Comparison of ENCODE assay signal across 8 mouse cellular contexts in the genomic region with DNA sequence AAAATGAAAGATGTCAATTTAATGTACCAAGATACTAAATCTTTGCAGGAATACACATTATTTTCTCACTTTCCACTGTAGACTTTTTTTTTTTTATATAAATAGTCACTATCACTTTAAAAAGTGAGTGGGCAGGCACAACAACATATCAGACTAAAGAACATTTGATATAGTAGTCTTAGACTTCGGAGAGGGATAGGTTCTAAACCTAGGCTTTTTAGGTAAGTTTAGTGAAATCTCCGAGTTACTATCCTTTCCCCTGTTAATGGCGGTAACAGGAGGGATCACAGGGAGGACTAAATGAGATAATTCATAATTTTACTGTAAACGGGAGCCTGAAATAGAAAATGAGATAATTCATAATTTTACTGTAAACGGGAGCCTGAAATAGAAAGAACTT. TPM values are rescaled to one million over a fixed set of nuclear protein-coding genes. Genes with fewer than 3 reads are reported as not detected.
A peak's percentile ranks its signal among the peaks of the same experiment; 100 is the strongest.
DNase-seq lines count a peak whose midpoint lies in the region; ATAC-seq and TF ChIP-seq lines count a peak whose summit lies in the region.

No protein-coding gene starts in this region.

- H3K4me3 ChIP-seq in erythroblast, embryonic 14.5 days (replicated peaks): peak overlapping the region; percentile 90
- H3K4me3 ChIP-seq in lung, postnatal 0 days (ENCODE audit: low read depth, low read length): peak overlapping the region; percentile 82
- H3K4me3 ChIP-seq in limb, embryonic 15.5 days: peak overlapping the region; percentile 85; the same call in 1 of the 2 replicates
- no peak overlapping the region; the same call in 1 of the 2 replicates for H3K4me3 ChIP-seq in stomach, embryonic 15.5 days (replicated peaks)

- TF ChIP-seq EP300 in lung, postnatal 0 days (IDR thresholded peaks at IDR 0.05): no peak

- no peak for DNase-seq in lung, postnatal 0 days (ENCODE audit: low spot score)
- no peak for DNase-seq in lung, postnatal 25 days (ENCODE audit: low spot score)

- TF ChIP-seq CTCF in lung, postnatal 0 days (IDR thresholded peaks at IDR 0.05): no peak

- no peaks in the 10 kb centered on the region for H3K27me3 ChIP-seq in erythroblast, embryonic 14.5 days (ENCODE audit: control insufficient read depth)
- H3K27me3 ChIP-seq in lung, postnatal 0 days (replicated peaks; ENCODE audit: insufficient read depth, low read length): no peaks in the 10 kb centered on the region
- no peaks in the 10 kb centered on the region for H3K27me3 ChIP-seq in limb, embryonic 15.5 days
- no peaks in the 10 kb centered on the region for H3K27me3 ChIP-seq in stomach, embryonic 15.5 days (replicated peaks)

- no peaks in the 10 kb centered on the region for H3K9me3 ChIP-seq in erythroblast, embryonic 14.5 days (ENCODE audit: control insufficient read depth, low read length)
- no peaks in the 10 kb centered on the region for H3K9me3 ChIP-seq in lung, postnatal 0 days (ENCODE audit: low read length)
- no peaks in the 10 kb centered on the region for H3K9me3 ChIP-seq in limb, embryonic 15.5 days
- no peaks in the 10 kb centered on the region for H3K9me3 ChIP-seq in stomach, embryonic 15.5 days

- no peak for ATAC-seq in erythroblast, adult 5-6 weeks (replicated peaks; ENCODE audit: low FRiP score, poor library complexity, severe bottlenecking)
- ATAC-seq in lung, postnatal 0 days: no peak
- ATAC-seq in limb, embryonic 15.5 days (ENCODE audit: insufficient number of reproducible peaks, low FRiP score, low TSS enrichment, low read depth): no peak
- ATAC-seq in stomach, embryonic 15.5 days (ENCODE audit: insufficient read depth, low FRiP score, low read depth): no peak
- ATAC-seq in megakaryocyte progenitor cell, adult 5-6 weeks (replicated peaks; ENCODE audit: poor library complexity): no peak
- no peak for ATAC-seq in CD4-positive, CD25-positive, alpha-beta regulatory T cell, adult 4 months

- peak overlapping the region; percentile 73; the same call in 1 of the 2 replicates for H3K4me2 ChIP-seq in lung, postnatal 0 days (replicated peaks; ENCODE audit: low read depth, low read length)
- peak overlapping the region; percentile 44; the same call in 1 of the 2 replicates for H3K4me2 ChIP-seq in limb, embryonic 15.5 days
- peak overlapping the region; percentile 13; the same call in 1 of the 2 replicates for H3K4me2 ChIP-seq in stomach, embryonic 15.5 days

- H3K27ac ChIP-seq in lung, postnatal 0 days (ENCODE audit: low read length): no peak overlapping the region
- no peak overlapping the region for H3K27ac ChIP-seq in limb, embryonic 15.5 days
- H3K27ac ChIP-seq in stomach, embryonic 15.5 days: no peak overlapping the region

- WGBS in lung, postnatal 0 days: 44% methylated on average over 5 of the region's 5 CpGs
- 45% methylated on average over 5 of the region's 5 CpGs for WGBS in limb, embryonic 15.5 days
- WGBS in stomach, embryonic 15.5 days: 41% methylated on average over 5 of the region's 5 CpGs

- H3K9ac ChIP-seq in lung, postnatal 0 days (replicated peaks; ENCODE audit: low read depth): no peak overlapping the region
- H3K9ac ChIP-seq in limb, embryonic 15.5 days: no peak overlapping the region
- H3K9ac ChIP-seq in stomach, embryonic 15.5 days: no peak overlapping the region

- H3K36me3 ChIP-seq in erythroblast, embryonic 14.5 days (ENCODE audit: control insufficient read depth): no peaks in the 10 kb centered on the region
- H3K36me3 ChIP-seq in lung, postnatal 0 days (ENCODE audit: insufficient read depth, low read length): no peaks in the 10 kb centered on the region
- H3K36me3 ChIP-seq in limb, embryonic 15.5 days: no peaks in the 10 kb centered on the region
- H3K36me3 ChIP-seq in stomach, embryonic 15.5 days: no peaks in the 10 kb centered on the region

- peaks cover 4% of the 10 kb centered on the region for H3K4me1 ChIP-seq in erythroblast, embryonic 14.5 days (ENCODE audit: control insufficient read depth)
- H3K4me1 ChIP-seq in lung, postnatal 0 days (ENCODE audit: insufficient read depth, low read depth, low read length): no peaks in the 10 kb centered on the region
- H3K4me1 ChIP-seq in limb, embryonic 15.5 days: peaks cover 9% of the 10 kb centered on the region; the same call in 1 of the 2 replicates
- H3K4me1 ChIP-seq in stomach, embryonic 15.5 days: no peaks in the 10 kb centered on the region; the same call in 1 of the 2 replicates

RNA-seq across cellular contexts. Expression of gene Vps41, which starts 0.4 kb away (rescaled TPM):
- 0.09 and 0.15 TPM in 2 replicates for polyA plus RNA-seq in erythroblast, embryonic 14.5 days (2012)
- 14.6 and 16.7 TPM in 2 replicates for total RNA-seq in erythroblast, adult 5-6 weeks (2015; ENCODE audit: low replicate concordance)
- 11.6 and 16.4 TPM in 2 replicates for total RNA-seq in erythroblast, adult 5-6 weeks (2017; ENCODE audit: low replicate concordance)
- polyA plus RNA-seq in lung, postnatal 0 days (2015; fragmentation: Nextera tagmentation; extraction: Ambion mirVana): 34.5 and 37.9 TPM in 2 replicates
- polyA plus RNA-seq in limb, embryonic 15.5 days (2015; fragmentation: Nextera tagmentation; extraction: Ambion mirVana): 63.5 and 67.9 TPM in 2 replicates
- polyA plus RNA-seq in stomach, embryonic 15.5 days (2015; fragmentation: Nextera tagmentation; extraction: Ambion mirVana): 54.0 and 58.7 TPM in 2 replicates
- total RNA-seq in megakaryocyte progenitor cell, adult 5-6 weeks (2015): 37.9 and 43.2 TPM in 2 replicates
- total RNA-seq in megakaryocyte progenitor cell, adult 5-6 weeks (2017): 46.9 and 50.1 TPM in 2 replicates
- polyA plus RNA-seq in CD4-positive, CD25-positive, alpha-beta regulatory T cell, adult 4 months (2017; shearing (Covaris generic)): 100 to 1,000 TPM in 1 of 2 experiments, 10 to 100 TPM in 1; 93.9 to 114 TPM

Comparison
In these comparisons a context has a peak if more than half of its experiments do, and no peak if none do; other contexts are left out.
1. H3K4me2 ChIP-seq: peak in every context shown above with its lines; median percentile 73 in lung, postnatal 0 days; 44 in limb, embryonic 15.5 days; 13 in stomach, embryonic 15.5 days.
2. RNA of gene Vps41, which starts 0.4 kb away (polyA plus RNA-seq): 93.9 to 114 TPM in CD4-positive, CD25-positive, alpha-beta regulatory T cell, adult 4 months, 63.5 to 67.9 TPM in limb, embryonic 15.5 days, 54.0 to 58.7 TPM in stomach, embryonic 15.5 days and 34.5 to 37.9 TPM in lung, postnatal 0 days; 0.09 to 0.15 TPM in erythroblast, embryonic 14.5 days; every median in the first group is over 10 times any median in the second.